Mouse (Mus musculus): ENCODE measurements at regions not wholly inside any gene's neighbourhood (a gene's known extent, or its start where the extent isn't known, plus 50 kb on each side); places are given as distances from the start of the nearest gene placed in this dataset.
A peak's percentile ranks its signal among the peaks of the same experiment; 100 is the strongest.

DNA sequence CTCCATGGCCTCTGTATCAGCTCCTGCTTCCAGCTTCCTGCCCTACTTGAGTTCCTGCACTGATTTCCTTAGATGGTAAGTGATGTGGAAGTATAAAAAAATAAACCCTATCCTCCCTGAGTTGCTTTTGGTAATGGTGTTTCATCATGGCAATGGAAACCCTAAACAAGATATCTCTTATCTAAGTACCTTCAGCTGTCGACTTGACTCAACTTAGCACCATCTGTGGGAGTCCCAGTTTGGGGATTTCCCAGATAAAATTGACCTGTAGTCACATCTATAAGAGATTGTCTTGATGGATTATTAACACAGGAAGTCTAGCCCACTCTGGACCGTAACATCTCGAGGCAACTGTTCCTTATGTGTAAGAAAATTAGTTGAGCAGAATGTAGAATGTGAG is 570.2 kb upstream of the Gm10306 start:
- DNase-seq: no peak

GRCm38 (mm10) chr4:93990273-93990869 is 566.0 kb upstream of the Gm10306 start:
- no peak for DNase-seq

GRCm38 (mm10) chr4:94005818-94006217 is 550.5 kb upstream of the Gm10306 start:
- no peak for DNase-seq

GRCm38 (mm10) chr4:94007088-94007768 is 549.1 kb upstream of the Gm10306 start:
- peak; percentile 21 for DNase-seq

- DNase-seq: no peak
Observed at GRCm38 (mm10) chr4:94015713-94016112, 540.6 kb upstream of the Gm10306 start.

DNA sequence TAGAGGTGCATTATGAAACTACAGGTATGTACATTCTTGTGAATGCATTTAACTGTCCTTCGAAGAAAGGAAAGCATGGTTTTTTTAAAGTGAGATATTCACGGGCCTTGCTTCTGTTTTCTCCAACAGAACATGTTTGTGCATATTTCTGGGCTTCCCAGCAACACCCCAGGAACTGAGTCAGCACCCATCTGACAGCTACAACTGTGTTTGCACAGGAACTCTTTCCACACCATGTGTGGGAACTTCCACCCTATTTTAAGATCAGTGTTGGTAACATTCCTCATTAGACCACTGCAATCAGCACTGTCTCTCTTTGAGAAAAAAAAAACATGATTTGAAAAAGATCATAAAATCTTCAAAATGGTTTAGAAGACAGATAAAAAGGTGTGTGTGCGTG is 538.6 kb upstream of the Gm10306 start:
- no peak for DNase-seq

DNA sequence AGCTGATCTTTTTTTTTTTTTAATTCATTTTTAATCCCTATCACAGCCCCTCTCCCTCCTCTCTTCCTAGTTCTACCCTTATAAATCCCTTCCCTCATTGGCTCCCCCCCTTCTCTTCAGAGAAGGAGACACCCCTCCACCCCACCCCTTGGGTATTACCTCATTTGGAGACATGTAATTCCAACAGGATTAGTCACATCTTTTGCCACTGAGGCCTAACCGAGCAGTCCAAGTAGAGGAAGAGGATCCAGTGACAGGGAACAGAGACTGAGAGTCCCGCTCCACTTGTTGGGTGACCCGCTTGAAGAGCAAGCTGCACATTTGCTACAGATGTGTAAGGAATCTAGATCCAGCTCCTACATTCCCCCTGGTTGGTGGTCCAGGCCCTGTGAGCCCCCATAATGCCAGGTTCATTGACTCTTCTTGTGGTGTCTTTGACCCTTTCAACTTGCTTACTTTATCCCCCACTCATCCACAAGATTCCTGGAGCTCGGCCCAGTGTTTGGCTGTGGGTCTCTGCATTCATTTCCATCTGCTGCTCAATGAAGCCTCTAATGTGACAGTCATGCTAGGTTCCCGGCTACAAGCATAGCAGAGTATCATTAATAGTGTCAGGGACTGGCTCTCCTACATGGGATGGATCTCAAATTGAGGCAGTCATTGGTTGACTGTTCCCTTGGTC is 506.6 kb upstream of the Gm10306 start:
- no peak for DNase-seq

GRCm38 (mm10) chr4:94052249-94053162 is 503.8 kb upstream of the Gm10306 start:
- no peak for DNase-seq

DNA sequence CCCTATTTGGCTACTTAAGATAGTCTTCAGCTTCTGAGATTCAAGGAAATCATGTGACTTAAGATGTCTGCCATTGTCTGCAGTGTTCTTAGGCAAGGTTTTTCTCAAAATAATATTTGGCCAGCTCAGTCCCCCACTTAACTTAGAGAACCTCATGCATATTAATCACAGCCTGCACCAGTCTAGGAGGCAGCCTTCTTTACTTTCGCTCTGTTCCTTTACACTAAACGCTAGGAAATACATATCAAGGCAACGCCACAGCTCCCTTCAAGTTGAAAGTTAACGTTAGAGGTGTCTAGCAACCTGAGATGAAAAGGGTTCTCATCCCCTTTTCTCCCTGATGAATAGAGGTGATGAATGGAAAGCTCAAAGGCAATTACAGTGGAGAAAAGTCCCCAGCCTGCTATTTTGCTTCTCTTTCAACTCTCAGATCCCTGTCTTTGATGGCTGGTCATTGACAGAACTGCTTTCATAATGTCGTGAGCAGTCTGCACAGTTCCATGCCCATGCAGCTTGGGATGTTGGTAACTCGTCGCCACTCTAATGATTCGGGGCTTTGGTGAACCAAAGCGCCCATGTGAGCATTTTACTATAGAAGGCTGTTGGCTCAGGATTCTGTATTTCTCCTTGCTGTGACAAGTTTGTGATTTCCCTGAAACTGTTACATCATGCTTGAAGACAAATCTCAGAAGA is 483.0 kb upstream of the Gm10306 start:
- no peak for DNase-seq

DNA sequence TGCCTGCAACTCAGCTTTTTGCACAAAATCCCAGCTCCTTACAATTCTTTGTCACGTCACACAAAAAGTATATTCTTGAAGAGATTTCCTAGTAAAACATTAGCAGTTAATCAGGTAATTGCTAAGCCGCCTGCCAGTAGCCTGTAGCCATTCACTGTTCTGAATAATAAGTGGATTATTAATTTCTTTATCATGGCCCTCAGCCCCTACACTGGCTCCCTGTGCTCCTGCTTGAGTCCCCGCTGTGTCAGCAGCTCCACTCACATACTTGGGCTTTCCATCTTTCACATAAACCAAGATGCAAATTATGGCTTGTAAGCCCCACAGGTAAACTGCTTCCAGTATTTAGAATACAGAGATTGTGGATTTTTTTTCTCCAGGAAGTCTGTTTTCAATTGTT is 473.5 kb upstream of the Gm10306 start:
- no peak for DNase-seq

GRCm38 (mm10) chr4:94094379-94094778 is 462.0 kb upstream of the Gm10306 start:
- DNase-seq: no peak

DNA sequence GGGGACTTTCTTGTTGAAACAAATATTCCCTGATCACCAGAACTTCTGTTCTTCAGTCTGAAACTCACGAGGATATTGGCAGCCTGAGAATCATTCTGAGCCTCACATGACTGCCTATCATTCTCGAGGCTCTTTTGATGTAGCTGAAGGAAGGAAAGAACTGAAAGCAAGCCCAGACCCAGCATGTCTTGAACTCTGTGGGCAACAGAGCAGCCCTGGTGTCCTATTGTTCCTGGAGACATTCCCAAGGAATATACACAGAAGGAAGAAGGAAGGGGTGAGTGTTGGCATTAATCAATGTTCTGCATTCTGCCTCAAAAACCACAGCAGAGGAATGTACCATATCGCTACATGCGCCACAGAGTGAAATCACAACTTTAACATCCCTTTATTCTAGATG is 449.4 kb upstream of the Gm10306 start:
- DNase-seq: no peak

DNA sequence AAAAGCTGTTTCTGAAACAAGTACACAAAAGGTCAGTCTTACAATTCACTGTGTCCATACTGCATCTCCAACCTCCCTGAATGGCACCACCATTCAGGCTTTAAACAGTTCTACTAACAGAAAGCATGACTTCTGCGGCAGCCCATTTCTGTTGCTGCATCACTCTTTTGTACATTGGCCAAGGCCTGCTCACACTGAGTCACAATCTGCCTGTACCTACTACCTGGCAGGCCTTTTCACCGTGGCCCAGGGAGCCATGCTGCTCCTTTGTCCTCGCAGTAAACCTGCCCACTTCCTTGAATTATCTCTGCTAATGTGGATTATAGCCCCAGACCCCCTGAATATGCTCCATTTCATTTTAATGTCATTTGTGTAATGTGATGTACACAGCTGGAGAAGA is 439.5 kb upstream of the Gm10306 start:
- no peak for DNase-seq

GRCm38 (mm10) chr4:94124177-94124576 is 432.2 kb upstream of the Gm10306 start:
- DNase-seq: no peak

GRCm38 (mm10) chr4:94137921-94138320 is 418.4 kb upstream of the Gm10306 start:
- no peak for DNase-seq

GRCm38 (mm10) chr4:94144901-94145801 is 411.2 kb upstream of the Gm10306 start:
- no peak for DNase-seq

DNA sequence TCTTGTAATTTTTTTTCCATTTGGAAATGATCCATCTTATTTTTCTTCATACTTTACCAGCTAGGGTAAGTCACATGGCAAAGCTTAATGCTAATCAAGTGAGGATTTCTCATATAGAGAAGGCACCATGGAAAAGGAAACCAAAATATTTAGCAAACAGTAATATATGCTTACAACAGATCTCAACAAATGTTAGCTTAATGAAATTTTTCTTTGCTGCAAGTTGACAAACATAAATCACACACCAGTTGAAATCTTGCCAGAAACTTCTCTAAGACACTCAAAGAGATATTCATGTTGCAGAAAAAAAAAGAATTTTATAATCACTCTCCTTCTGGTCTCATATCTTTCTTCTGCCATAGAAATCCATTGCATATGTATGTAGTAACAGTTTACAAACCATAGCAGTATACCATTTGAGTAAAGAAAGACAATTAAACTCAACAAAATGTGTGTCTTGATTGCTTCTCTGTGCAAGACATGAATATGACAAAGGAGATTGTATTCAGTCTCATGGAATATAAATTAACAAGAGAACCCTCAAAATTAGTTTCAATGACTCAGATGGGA is 408.3 kb upstream of the Gm10306 start:
- no peak for DNase-seq

GRCm38 (mm10) chr4:94149056-94149455 is 407.3 kb upstream of the Gm10306 start:
- DNase-seq: no peak

DNA sequence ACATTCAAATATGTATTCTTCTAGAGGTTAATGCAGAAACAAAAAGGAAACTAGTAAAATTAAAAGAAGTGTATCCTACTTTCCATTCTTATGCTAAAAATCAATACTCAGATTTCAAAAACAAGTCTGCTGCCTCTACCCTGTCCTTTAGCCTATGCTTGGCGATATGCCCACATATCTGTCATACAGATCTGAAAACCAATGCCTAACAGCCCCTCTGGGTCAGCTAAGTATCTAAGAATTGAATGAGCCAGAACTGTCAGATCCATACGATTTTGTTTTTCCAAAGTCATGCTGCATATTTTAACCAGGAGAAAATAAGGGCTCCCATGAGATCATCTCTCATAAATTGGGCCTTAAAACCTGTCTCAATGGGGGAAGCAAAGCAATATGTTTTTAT is 395.7 kb upstream of the Gm10306 start:
- no peak for DNase-seq

DNA sequence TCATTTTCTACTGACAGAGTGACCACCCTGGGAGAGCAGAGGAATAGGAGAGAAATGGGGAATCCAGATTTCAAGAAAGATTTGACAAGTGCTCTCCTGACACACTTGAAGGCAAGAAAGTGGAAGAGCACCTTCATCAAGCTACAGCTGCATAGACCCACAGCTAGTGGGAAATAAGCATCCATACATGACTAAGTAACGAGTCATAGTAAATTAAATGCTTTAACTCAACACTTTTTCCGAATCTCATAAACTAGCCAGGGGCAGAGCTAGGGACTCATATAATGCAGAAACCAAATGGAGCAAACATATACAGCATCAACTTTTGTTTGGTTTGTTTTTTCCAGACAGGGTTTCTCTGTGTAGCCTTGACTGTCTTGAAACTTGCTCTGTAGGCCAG is 383.2 kb upstream of the Gm10306 start:
- DNase-seq: no peak

DNA sequence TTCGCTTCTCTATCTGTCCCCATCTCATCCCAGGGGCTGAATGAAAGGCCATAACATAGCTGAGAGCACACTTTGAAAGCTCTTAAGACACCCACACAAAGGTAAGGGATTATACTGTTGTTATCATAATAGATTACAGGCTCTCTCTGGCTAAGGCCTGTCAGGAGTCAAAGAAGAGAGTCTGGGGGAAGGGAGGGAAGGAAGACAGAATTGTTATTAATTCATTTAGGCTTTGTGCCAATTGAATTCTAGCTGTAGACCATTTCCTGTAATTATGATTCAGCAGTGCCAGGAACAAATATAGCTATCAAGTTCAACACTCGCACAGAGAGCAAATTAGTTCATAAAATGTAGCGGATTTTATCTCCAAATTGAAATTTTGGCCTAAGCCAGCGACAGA is 369.3 kb upstream of the Gm10306 start:
- DNase-seq: no peak
